Mouse (Mus musculus) heart, embryonic 11.5 days (tissue): ENCODE results near the gene Syt14. TPM values are rescaled to one million over a fixed set of nuclear protein-coding genes. Genes with fewer than 3 reads are reported as not detected.

Experiments
- ATAC-seq: fragments of 200-750 bp; cut with Nextera tagmentation; replicated peaks from 2 replicates; pipeline ENCODE4 v1.8.0; 2017; ENCODE audit warnings: moderate library complexity; ENCODE audit not compliant: insufficient number of reproducible peaks, low FRiP score, low TSS enrichment
- H3K27ac ChIP-seq: fragments of 300-500 bp; sonication (generic); 2 replicates; pipeline ENCODE4 v1.5.1; 2014; ENCODE audit warnings: mild to moderate bottlenecking, low read depth, low read length
- H3K27me3 ChIP-seq: fragments of 300-500 bp; sonication (generic); 2 replicates; pipeline ENCODE4 v1.6.1; 2014; ENCODE audit warnings: mild to moderate bottlenecking, low read length, mixed read lengths; ENCODE audit not compliant: control insufficient read depth, insufficient read depth
- H3K36me3 ChIP-seq: fragments of 300-500 bp; sonication (generic); 2 replicates; pipeline ENCODE4 v1.6.1; 2014; ENCODE audit warnings: mild to moderate bottlenecking, low read length, moderate library complexity, mixed read lengths; ENCODE audit not compliant: control insufficient read depth, insufficient read depth
- H3K4me1 ChIP-seq: fragments of 300-500 bp; sonication (generic); 2 replicates; pipeline ENCODE4 v1.6.1; 2014; ENCODE audit warnings: low read length; ENCODE audit not compliant: control insufficient read depth, insufficient read depth
- H3K4me2 ChIP-seq: fragments of 300-500 bp; sonication (generic); 2 replicates; pipeline ENCODE4 v1.6.1; 2014; ENCODE audit warnings: mild to moderate bottlenecking, moderate library complexity
- H3K4me3 ChIP-seq: fragments of 300-500 bp; sonication (generic); 2 replicates; pipeline ENCODE4 v1.5.1; 2014; ENCODE audit warnings: low read depth, low read length
- H3K9ac ChIP-seq: fragments of 300-500 bp; sonication (generic); 2 replicates; pipeline ENCODE4 v1.6.1; 2014; ENCODE audit warnings: mild to moderate bottlenecking, low read depth, low read length, moderate library complexity
- H3K9me3 ChIP-seq: fragments of 300-500 bp; sonication (generic); replicated peaks from 2 replicates; pipeline ENCODE4 v1.6.1; 2016; ENCODE audit warnings: low read length; ENCODE audit not compliant: control insufficient read depth
- WGBS: fragments of 180-500 bp; shearing (Covaris S2); extraction: QIAGEN DNeasy Blood & Tissue Kit; methylation state at CpG from one replicate; pipeline ENCODE4 v1.1.7; 2014; ENCODE audit not compliant: insufficient replicate concordance; 5-methylcytosine and 5-hydroxymethylcytosine counted together
- polyA plus RNA-seq: library from polyadenylated mRNA; unstranded; fragments of >200 nt; fragmentation: Nextera tagmentation; extraction: Ambion mirVana; gene quantifications from 2 replicates; pipeline ENCODE4 v1.2.1, GENCODE M21; 2014

The Syt14 gene
- polyA plus RNA-seq, 1 experiment from 2014 or later: 2.3 TPM

GRCm38 (mm10) chr1:193053065-193053464 lies 17.5 kb upstream of the Syt14 start:
- Histone ChIP-seq H3K4me1 (no peaks in the 10 kb centered on the region), H3K36me3 (no peaks in the 10 kb centered on the region), H3K9me3 (no peaks in the 10 kb centered on the region), H3K4me2 (no peak overlapping the region), H3K4me3 (no peak overlapping the region), H3K27me3 (no peaks in the 10 kb centered on the region), H3K9ac (no peak overlapping the region), H3K27ac (no peak overlapping the region)
- ATAC-seq: no peak
- WGBS: 62% methylated on average over 5 of the region's 5 CpGs

GRCm38 (mm10) chr1:193047616-193048015 lies 12.0 kb upstream of the Syt14 start:
- Histone ChIP-seq H3K36me3 (no peaks in the 10 kb centered on the region), H3K4me3 (no peak overlapping the region), H3K4me2 (no peak overlapping the region), H3K4me1 (no peaks in the 10 kb centered on the region), H3K9ac (no peak overlapping the region), H3K27ac (no peak overlapping the region), H3K9me3 (no peaks in the 10 kb centered on the region), H3K27me3 (no peaks in the 10 kb centered on the region)
- no peak for ATAC-seq
- 84% methylated on average over 4 of the region's 4 CpGs for WGBS

- no peaks in the 10 kb centered on the region for H3K9me3 ChIP-seq
- H3K36me3 ChIP-seq: no peaks in the 10 kb centered on the region
- WGBS: 72% methylated on average over 3 of the region's 3 CpGs
- H3K27me3 ChIP-seq: no peaks in the 10 kb centered on the region
- H3K27ac ChIP-seq: no peak overlapping the region
- H3K4me3 ChIP-seq: no peak overlapping the region
- H3K9ac ChIP-seq: no peak overlapping the region
- H3K4me1 ChIP-seq: no peaks in the 10 kb centered on the region
- H3K4me2 ChIP-seq: no peak overlapping the region
- no peak for ATAC-seq
Observed at GRCm38 (mm10) chr1:193042760-193043295, 7.3 kb upstream of the Syt14 start.

GRCm38 (mm10) chr1:193034951-193035370 lies 614 bp downstream of the Syt14 start:
- Histone ChIP-seq H3K27me3 (no peaks in the 10 kb centered on the region), H3K4me1 (peaks cover 5% of the 10 kb centered on the region), H3K27ac (peak overlapping the region; percentile 35; the same call in 1 of the 2 replicates), H3K4me2 (peak overlapping the region; percentile 92), H3K4me3 (peak overlapping the region; percentile 77), H3K9me3 (no peaks in the 10 kb centered on the region), H3K36me3 (no peaks in the 10 kb centered on the region), H3K9ac (peak overlapping the region; percentile 71)
- WGBS: 2% methylated on average over 19 of the region's 19 CpGs
- 0 out of 2 replicates have a peak, but pooled peaks have one; percentile 5 for ATAC-seq

GRCm38 (mm10) chr1:193024311-193024710 lies 11.3 kb downstream of the Syt14 start:
- H3K9me3 ChIP-seq: no peaks in the 10 kb centered on the region
- no peak overlapping the region for H3K4me3 ChIP-seq
- H3K9ac ChIP-seq: no peak overlapping the region
- H3K27ac ChIP-seq: no peak overlapping the region
- no peak overlapping the region for H3K4me2 ChIP-seq
- H3K27me3 ChIP-seq: no peaks in the 10 kb centered on the region
- no peaks in the 10 kb centered on the region for H3K4me1 ChIP-seq
- WGBS: 56% methylated on average over 1 of the region's 1 CpGs
- H3K36me3 ChIP-seq: no peaks in the 10 kb centered on the region
- ATAC-seq: no peak

- no peak for ATAC-seq
- 0 out of 2 replicates have a peak, but pooled peaks cover 4% of the 10 kb centered on the region for H3K4me1 ChIP-seq
- 84% methylated on average over 2 of the region's 2 CpGs for WGBS
- H3K36me3 ChIP-seq: no peaks in the 10 kb centered on the region
- no peak overlapping the region for H3K27ac ChIP-seq
- H3K4me2 ChIP-seq: no peak overlapping the region
- H3K4me3 ChIP-seq: no peak overlapping the region
- no peaks in the 10 kb centered on the region for H3K27me3 ChIP-seq
- no peak overlapping the region for H3K9ac ChIP-seq
- no peaks in the 10 kb centered on the region for H3K9me3 ChIP-seq
Observed at GRCm38 (mm10) chr1:193012351-193012750, 23.2 kb downstream of the Syt14 start.

DNA sequence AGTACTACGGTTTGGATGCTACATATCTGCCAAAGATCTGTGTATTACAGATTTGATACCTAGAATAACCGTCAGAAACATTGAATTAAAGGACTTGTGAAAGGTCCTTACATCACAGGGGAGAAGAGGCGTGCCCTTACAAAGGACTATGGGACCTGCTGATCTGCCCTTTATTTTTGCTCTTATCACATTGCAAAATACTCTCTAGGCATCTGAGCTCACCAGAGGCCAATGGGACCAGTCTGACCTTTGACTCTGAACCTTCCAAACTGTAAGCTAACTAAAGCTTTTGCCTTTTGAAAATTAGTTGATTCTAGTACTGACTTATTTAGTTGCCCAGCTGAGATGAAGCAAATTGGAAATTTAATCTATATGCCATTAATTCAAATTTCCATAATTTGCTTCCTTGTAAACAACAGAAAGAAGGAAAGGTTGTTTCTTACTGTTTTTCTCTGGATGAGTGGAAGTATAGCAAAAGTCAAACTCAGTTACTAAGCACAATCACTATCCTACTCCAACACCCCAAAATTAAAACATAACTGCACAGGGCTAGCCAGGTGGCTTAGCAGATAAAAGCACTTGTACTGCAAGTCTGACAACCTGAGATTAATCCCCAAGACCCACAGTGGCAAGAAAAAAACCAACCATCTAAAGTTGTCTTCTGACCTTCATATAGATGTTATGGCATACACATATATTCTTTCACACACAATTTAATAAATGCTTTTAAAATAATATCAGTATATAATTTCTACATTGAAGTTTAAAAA lies 24.4 kb downstream of the Syt14 start:
- ATAC-seq: no peak
- Histone ChIP-seq H3K4me2 (no peak overlapping the region), H3K9ac (no peak overlapping the region), H3K9me3 (no peaks in the 10 kb centered on the region), H3K27ac (no peak overlapping the region), H3K4me3 (no peak overlapping the region), H3K27me3 (no peaks in the 10 kb centered on the region), H3K36me3 (no peaks in the 10 kb centered on the region), H3K4me1 (0 out of 2 replicates have a peak, but pooled peaks cover 4% of the 10 kb centered on the region)
- 82% methylated on average over 3 of the region's 3 CpGs for WGBS

GRCm38 (mm10) chr1:193004581-193004980 lies 31.0 kb downstream of the Syt14 start:
- no peaks in the 10 kb centered on the region for H3K4me1 ChIP-seq
- whole genome bisulfite sequencing: 82% methylated on average over 1 of the region's 1 CpGs
- H3K27ac ChIP-seq: no peak overlapping the region
- H3K36me3 ChIP-seq: no peaks in the 10 kb centered on the region
- H3K27me3 ChIP-seq: no peaks in the 10 kb centered on the region
- H3K4me3 ChIP-seq: no peak overlapping the region
- no peak for ATAC-seq
- H3K9ac ChIP-seq: no peak overlapping the region
- no peak overlapping the region for H3K4me2 ChIP-seq
- no peaks in the 10 kb centered on the region for H3K9me3 ChIP-seq

DNA sequence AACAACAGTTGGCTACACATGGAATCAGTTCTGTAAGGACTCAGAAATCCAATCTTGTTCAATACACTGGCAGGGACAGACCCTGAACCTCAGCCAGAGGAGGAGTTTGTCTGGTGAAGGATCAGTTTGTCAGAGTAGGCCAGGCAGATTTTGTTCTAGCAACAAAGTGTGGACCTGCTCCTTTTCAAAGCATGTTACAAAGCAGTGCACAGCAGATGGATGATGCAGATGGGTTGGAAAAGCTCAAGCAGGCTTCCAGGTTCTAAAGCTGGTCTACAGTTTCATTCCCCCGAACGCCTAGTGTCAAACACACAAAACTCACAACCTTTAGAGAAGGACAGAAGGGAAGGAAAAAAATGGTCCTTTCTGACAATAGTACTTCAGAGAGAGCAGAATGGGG lies 31.6 kb downstream of the Syt14 start:
- no peaks in the 10 kb centered on the region for H3K4me1 ChIP-seq
- H3K9me3 ChIP-seq: no peaks in the 10 kb centered on the region
- no peaks in the 10 kb centered on the region for H3K36me3 ChIP-seq
- H3K4me2 ChIP-seq: no peak overlapping the region
- H3K9ac ChIP-seq: no peak overlapping the region
- 91% methylated on average over 2 of the region's 2 CpGs for WGBS
- ATAC-seq: no peak
- no peak overlapping the region for H3K27ac ChIP-seq
- no peak overlapping the region for H3K4me3 ChIP-seq
- no peaks in the 10 kb centered on the region for H3K27me3 ChIP-seq
